Mouse (Mus musculus) stomach, embryonic 15.5 days (tissue): ENCODE results near the gene Zfyve21. TPM values are rescaled to one million over a fixed set of nuclear protein-coding genes. Genes with fewer than 3 reads are reported as not detected.
A peak's percentile ranks its signal among the peaks of the same experiment; 100 is the strongest.

Source experiments
- ATAC-seq: fragments of 200-750 bp; cut with Nextera tagmentation; 2 replicates; pipeline ENCODE4 v1.8.0; 2017; ENCODE audit warnings: low read depth, moderate number of reproducible peaks, moderate TSS enrichment; ENCODE audit not compliant: insufficient read depth, low FRiP score
- H3K27ac ChIP-seq: fragments of 300-500 bp; sonication (generic); 2 replicates; pipeline ENCODE4 v1.5.1; 2015; ENCODE audit warnings: mild to moderate bottlenecking, inconsistent platforms
- H3K27me3 ChIP-seq: fragments of 300-500 bp; sonication (generic); replicated peaks from 2 replicates; pipeline ENCODE4 v1.6.1; 2015; ENCODE audit warnings: inconsistent platforms
- H3K36me3 ChIP-seq: fragments of 300-500 bp; sonication (generic); 2 replicates; pipeline ENCODE4 v1.6.1; 2015; ENCODE audit warnings: inconsistent platforms
- H3K4me1 ChIP-seq: fragments of 300-500 bp; sonication (generic); 2 replicates; pipeline ENCODE4 v1.6.1; 2015; ENCODE audit warnings: inconsistent platforms
- H3K4me2 ChIP-seq: fragments of 300-500 bp; sonication (generic); 2 replicates; pipeline ENCODE4 v1.6.1; 2015; ENCODE audit warnings: mild to moderate bottlenecking, inconsistent platforms
- H3K4me3 ChIP-seq: fragments of 300-500 bp; sonication (generic); replicated peaks from 2 replicates; pipeline ENCODE4 v1.5.1; 2015; ENCODE audit warnings: inconsistent platforms
- H3K9ac ChIP-seq: fragments of 300-500 bp; sonication (generic); 2 replicates; pipeline ENCODE4 v1.6.1; 2015; ENCODE audit warnings: inconsistent platforms
- H3K9me3 ChIP-seq: fragments of 300-500 bp; sonication (generic); 2 replicates; pipeline ENCODE4 v1.6.1; 2016; ENCODE audit warnings: inconsistent platforms
- whole genome bisulfite sequencing: fragments of 180-500 bp; shearing (Covaris S2); methylation state at CpG from one replicate; pipeline ENCODE4 v1.1.7; 2015; 5-methylcytosine and 5-hydroxymethylcytosine counted together
- polyA plus RNA-seq: library from polyadenylated mRNA; unstranded; fragments of >200 nt; fragmentation: Nextera tagmentation; extraction: Ambion mirVana; gene quantifications from 2 replicates; pipeline ENCODE4 v1.2.1, GENCODE M21; 2015

The Zfyve21 gene
- polyA plus RNA-seq, 1 experiment from 2014 or later = 140 TPM

GRCm38 (mm10) chr12:111809762-111810161 is 4.2 kb upstream of the Zfyve21 start:
- H3K4me1 ChIP-seq = peaks cover 26% of the 10 kb centered on the region
- no peak overlapping the region for H3K4me3 ChIP-seq
- H3K27me3 ChIP-seq = no peaks in the 10 kb centered on the region
- ATAC-seq = peak; percentile 32; the same call in 1 of the 2 replicates
- WGBS = 6% methylated on average over 8 of the region's 9 CpGs
- peak overlapping the region; percentile 27; the same call in 1 of the 2 replicates for H3K4me2 ChIP-seq
- peaks cover 19% of the 10 kb centered on the region for H3K36me3 ChIP-seq
- H3K9ac ChIP-seq = no peak overlapping the region
- no peaks in the 10 kb centered on the region for H3K9me3 ChIP-seq
- peak overlapping the region; percentile 70 for H3K27ac ChIP-seq

- Histone ChIP-seq H3K4me3 (no peak overlapping the region), H3K9ac (no peak overlapping the region), H3K4me2 (no peak overlapping the region), H3K27ac (no peak overlapping the region), H3K27me3 (no peaks in the 10 kb centered on the region), H3K9me3 (no peaks in the 10 kb centered on the region), H3K4me1 (peaks cover 48% of the 10 kb centered on the region), H3K36me3 (0 out of 2 replicates have a peak, but pooled peaks cover 6% of the 10 kb centered on the region)
- no peak for ATAC-seq
- WGBS = 83% methylated on average over 13 of the region's 13 CpGs
Measured at GRCm38 (mm10) chr12:111812075-111812474, 1.9 kb upstream of the Zfyve21 start.

GRCm38 (mm10) chr12:111812611-111813010 is 1.4 kb upstream of the Zfyve21 start:
- Histone ChIP-seq H3K27ac (no peak overlapping the region), H3K9me3 (no peaks in the 10 kb centered on the region), H3K4me1 (peaks cover 51% of the 10 kb centered on the region), H3K36me3 (0 out of 2 replicates have a peak, but pooled peaks cover 3% of the 10 kb centered on the region), H3K27me3 (no peaks in the 10 kb centered on the region), H3K9ac (peak overlapping the region; percentile 55), H3K4me2 (peak overlapping the region; percentile 90), H3K4me3 (peak overlapping the region; percentile 67)
- 67% methylated on average over 12 of the region's 12 CpGs for WGBS
- ATAC-seq = no peak

- Histone ChIP-seq H3K27me3 (no peaks in the 10 kb centered on the region), H3K4me2 (peak overlapping the region; percentile 90), H3K9ac (peak overlapping the region; percentile 55), H3K27ac (0 out of 2 replicates have a peak overlapping the region, but pooled peaks have one; percentile 52), H3K9me3 (no peaks in the 10 kb centered on the region), H3K36me3 (no peaks in the 10 kb centered on the region), H3K4me1 (peaks cover 53% of the 10 kb centered on the region), H3K4me3 (peak overlapping the region; percentile 67)
- 3% methylated on average over 27 of the region's 27 CpGs for WGBS
- no peak for ATAC-seq
Measured at GRCm38 (mm10) chr12:111813111-111813765, 732 bp upstream of the Zfyve21 start.

GRCm38 (mm10) chr12:111814769-111815762 is 1.1 kb downstream of the Zfyve21 start:
- Histone ChIP-seq H3K9ac (peak overlapping the region; percentile 63), H3K9me3 (no peaks in the 10 kb centered on the region), H3K4me1 (peaks cover 55% of the 10 kb centered on the region), H3K4me3 (peak overlapping the region; percentile 67), H3K4me2 (peak overlapping the region; percentile 76), H3K36me3 (no peaks in the 10 kb centered on the region), H3K27ac (peak overlapping the region; percentile 93), H3K27me3 (no peaks in the 10 kb centered on the region)
- WGBS = 19% methylated on average over 19 of the region's 19 CpGs
- ATAC-seq = no peak

- peaks cover 57% of the 10 kb centered on the region for H3K4me1 ChIP-seq
- peak overlapping the region; percentile 67 for H3K4me3 ChIP-seq
Measured at GRCm38 (mm10) chr12:111816528-111816927, 2.6 kb downstream of the Zfyve21 start.

GRCm38 (mm10) chr12:111816967-111817366 is 3.0 kb downstream of the Zfyve21 start:
- 51% methylated on average over 9 of the region's 9 CpGs for WGBS
- H3K27me3 ChIP-seq = no peaks in the 10 kb centered on the region
- H3K9me3 ChIP-seq = no peaks in the 10 kb centered on the region
- H3K4me1 ChIP-seq = peaks cover 57% of the 10 kb centered on the region
- peak overlapping the region; percentile 61 for H3K27ac ChIP-seq
- H3K9ac ChIP-seq = no peak overlapping the region
- ATAC-seq = peak; percentile 3; the same call in 1 of the 2 replicates
- 0 out of 2 replicates have a peak, but pooled peaks cover 2% of the 10 kb centered on the region for H3K36me3 ChIP-seq
- H3K4me2 ChIP-seq = peak overlapping the region; percentile 76
- peak overlapping the region; percentile 67 for H3K4me3 ChIP-seq

More at GRCm38 (mm10) chr12:111816528-111816927, 2.6 kb downstream of the Zfyve21 start:
- no peaks in the 10 kb centered on the region for H3K9me3 ChIP-seq
- H3K36me3 ChIP-seq = 0 out of 2 replicates have a peak, but pooled peaks cover 2% of the 10 kb centered on the region
- H3K9ac ChIP-seq = no peak overlapping the region
- 51% methylated on average over 13 of the region's 13 CpGs for WGBS
- no peak for ATAC-seq
- H3K4me2 ChIP-seq = peak overlapping the region; percentile 76
- peak overlapping the region; percentile 61 for H3K27ac ChIP-seq
- H3K27me3 ChIP-seq = no peaks in the 10 kb centered on the region

- no peak overlapping the region for H3K27ac ChIP-seq
- H3K27me3 ChIP-seq = no peaks in the 10 kb centered on the region
- H3K4me1 ChIP-seq = peaks cover 50% of the 10 kb centered on the region
- no peak overlapping the region for H3K4me2 ChIP-seq
- H3K4me3 ChIP-seq = no peak overlapping the region
- 0 out of 2 replicates have a peak, but pooled peaks cover 2% of the 10 kb centered on the region for H3K36me3 ChIP-seq
- 66% methylated on average over 8 of the region's 8 CpGs for WGBS
- no peaks in the 10 kb centered on the region for H3K9me3 ChIP-seq
- H3K9ac ChIP-seq = no peak overlapping the region
- no peak for ATAC-seq
Measured at GRCm38 (mm10) chr12:111817991-111818390, 4.0 kb downstream of the Zfyve21 start.

- Histone ChIP-seq H3K36me3 (peaks cover 17% of the 10 kb centered on the region), H3K27me3 (no peaks in the 10 kb centered on the region), H3K4me3 (no peak overlapping the region), H3K9ac (no peak overlapping the region), H3K4me2 (no peak overlapping the region), H3K4me1 (peaks cover 42% of the 10 kb centered on the region), H3K27ac (no peak overlapping the region), H3K9me3 (no peaks in the 10 kb centered on the region)
- WGBS = 63% methylated on average over 8 of the region's 8 CpGs
- ATAC-seq = no peak
Measured at GRCm38 (mm10) chr12:111819936-111820335, 6.0 kb downstream of the Zfyve21 start.

GRCm38 (mm10) chr12:111820708-111821107 is 6.7 kb downstream of the Zfyve21 start:
- Histone ChIP-seq H3K9ac (no peak overlapping the region), H3K4me1 (peaks cover 35% of the 10 kb centered on the region), H3K4me2 (no peak overlapping the region), H3K36me3 (peaks cover 21% of the 10 kb centered on the region), H3K27ac (no peak overlapping the region; the same call in 1 of the 2 replicates), H3K4me3 (no peak overlapping the region), H3K9me3 (no peaks in the 10 kb centered on the region), H3K27me3 (no peaks in the 10 kb centered on the region)
- WGBS = 72% methylated on average over 7 of the region's 7 CpGs
- no peak for ATAC-seq

GRCm38 (mm10) chr12:111821931-111822330 is 8.0 kb downstream of the Zfyve21 start:
- Histone ChIP-seq H3K4me1 (peaks cover 23% of the 10 kb centered on the region), H3K4me3 (no peak overlapping the region), H3K9ac (no peak overlapping the region), H3K36me3 (peaks cover 33% of the 10 kb centered on the region), H3K27ac (no peak overlapping the region), H3K4me2 (no peak overlapping the region), H3K9me3 (no peaks in the 10 kb centered on the region), H3K27me3 (no peaks in the 10 kb centered on the region)
- 67% methylated on average over 4 of the region's 4 CpGs for WGBS
- no peak for ATAC-seq
